Mouse (Mus musculus): Measurements from ENCODE around the gene Ankrd23.
A peak's percentile ranks its signal among the peaks of the same experiment; 100 is the strongest.

Ankrd23 gene

GRCm38 (mm10) chr1:36522210-36522609 lies 14.5 kb downstream of the Ankrd23 start:
- no peak for DNase-seq (ENCODE audit: low read depth, low spot score)

- DNase-seq (ENCODE audit: low read depth, low spot score), result no peak
These were observed 17.1 kb downstream of the Ankrd23 start for GRCm38 (mm10) chr1:36519626-36520025.

- no peak for DNase-seq (ENCODE audit: low read depth, low spot score)
These were observed 18.4 kb downstream of the Ankrd23 start for GRCm38 (mm10) chr1:36518259-36518658.

GRCm38 (mm10) chr1:36513718-36514117 lies 23.0 kb downstream of the Ankrd23 start:
- no peak for DNase-seq (ENCODE audit: low read depth, low spot score)

- no peak for DNase-seq (ENCODE audit: low read depth, low spot score)
These were observed 23.4 kb downstream of the Ankrd23 start for GRCm38 (mm10) chr1:36513310-36513709.

GRCm38 (mm10) chr1:36512966-36513280 lies 23.8 kb downstream of the Ankrd23 start:
- no peak for DNase-seq (ENCODE audit: low read depth, low spot score)

GRCm38 (mm10) chr1:36512089-36512965 lies 24.4 kb downstream of the Ankrd23 start:
- no peak for DNase-seq (ENCODE audit: low read depth, low spot score)

GRCm38 (mm10) chr1:36511289-36512021 lies 25.2 kb downstream of the Ankrd23 start, which contains the start of gene Cnnm3:
Gene Cnnm3, plus strand, starts transcription at chr1:36511867.
- DNase-seq (ENCODE audit: low read depth, low spot score), result peak; percentile 95

GRCm38 (mm10) chr1:36508238-36508637 lies 28.4 kb downstream of the Ankrd23 start:
- DNase-seq (ENCODE audit: low read depth, low spot score), result no peak

- peak; percentile 55 for DNase-seq (ENCODE audit: low read depth, low spot score)
These were observed 35.4 kb downstream of the Ankrd23 start for GRCm38 (mm10) chr1:36501261-36501660.

- DNase-seq (ENCODE audit: low read depth, low spot score), result no peak
These were observed 39.4 kb downstream of the Ankrd23 start for GRCm38 (mm10) chr1:36497312-36497711.

GRCm38 (mm10) chr1:36496719-36497118 lies 40.0 kb downstream of the Ankrd23 start:
- DNase-seq (ENCODE audit: low read depth, low spot score), result no peak

- no peak for DNase-seq (ENCODE audit: low read depth, low spot score)
These were observed 43.4 kb downstream of the Ankrd23 start for GRCm38 (mm10) chr1:36493299-36493698.

- DNase-seq (ENCODE audit: low read depth, low spot score), result no peak
These were observed 44.1 kb downstream of the Ankrd23 start for GRCm38 (mm10) chr1:36492416-36493139.

GRCm38 (mm10) chr1:36489661-36490060 lies 47.0 kb downstream of the Ankrd23 start:
- no peak for DNase-seq (ENCODE audit: low read depth, low spot score)

GRCm38 (mm10) chr1:36487111-36487510 lies 49.6 kb downstream of the Ankrd23 start:
- DNase-seq (ENCODE audit: low read depth, low spot score), result no peak

- DNase-seq (ENCODE audit: low read depth, low spot score), result no peak
These were observed 51.6 kb downstream of the Ankrd23 start for GRCm38 (mm10) chr1:36485080-36485479.

- no peak for DNase-seq (ENCODE audit: low read depth, low spot score)
These were observed 52.9 kb downstream of the Ankrd23 start for GRCm38 (mm10) chr1:36483825-36484224.
